Mouse (Mus musculus) olfactory bulb, adult 2 months (tissue): ENCODE results near the gene Sec62. TPM values are rescaled to one million over a fixed set of nuclear protein-coding genes. Genes with fewer than 3 reads are reported as not detected.

ENCODE experiments used
- H3K27ac ChIP-seq: fragments of 200-500 bp; 2 replicates; pipeline ENCODE4 v1.5.1; 2012; ENCODE audit warnings: low read depth, low read length; ENCODE audit not compliant: insufficient read depth
- H3K4me1 ChIP-seq: fragments of 200-500 bp; 2 replicates; pipeline ENCODE4 v1.6.1; 2012; ENCODE audit warnings: low read length; ENCODE audit not compliant: control insufficient read depth, insufficient read depth
- H3K4me3 ChIP-seq: fragments of 200-500 bp; 2 replicates; pipeline ENCODE4 v1.5.1; 2012; ENCODE audit warnings: mild to moderate bottlenecking, low read depth, low read length, moderate library complexity; ENCODE audit not compliant: insufficient read depth
- CTCF ChIP-seq: fragments of 200-500 bp; IDR thresholded peaks from 2 replicates; pipeline ENCODE4 v1.5.1; 2012; ENCODE audit warnings: low read depth, mild to moderate bottlenecking, low read length, moderate library complexity; ENCODE audit not compliant: insufficient read depth
- POLR2A ChIP-seq: fragments of 200-500 bp; IDR thresholded peaks from 2 replicates; pipeline ENCODE4 v1.6.1; 2012; ENCODE audit warnings: mild to moderate bottlenecking, low read depth, low read length, moderate library complexity; ENCODE audit not compliant: insufficient read depth
- WGBS: fragments of 180-500 bp; shearing (Covaris S2); methylation state at CpG from one replicate; pipeline ENCODE4 v1.1.7; 2018; 5-methylcytosine and 5-hydroxymethylcytosine counted together
- polyA plus RNA-seq: library from polyadenylated mRNA; stranded (reverse); fragments of >200 nt; gene quantifications from 2 replicates; pipeline ENCODE4 v1.2.4, GENCODE M21; 2012; ENCODE audit warnings: low replicate concordance; ENCODE audit not compliant: missing spikeins, insufficient read depth, insufficient read length

Gene Sec62
- polyA plus RNA-seq, 1 experiment = not detected

DNA sequence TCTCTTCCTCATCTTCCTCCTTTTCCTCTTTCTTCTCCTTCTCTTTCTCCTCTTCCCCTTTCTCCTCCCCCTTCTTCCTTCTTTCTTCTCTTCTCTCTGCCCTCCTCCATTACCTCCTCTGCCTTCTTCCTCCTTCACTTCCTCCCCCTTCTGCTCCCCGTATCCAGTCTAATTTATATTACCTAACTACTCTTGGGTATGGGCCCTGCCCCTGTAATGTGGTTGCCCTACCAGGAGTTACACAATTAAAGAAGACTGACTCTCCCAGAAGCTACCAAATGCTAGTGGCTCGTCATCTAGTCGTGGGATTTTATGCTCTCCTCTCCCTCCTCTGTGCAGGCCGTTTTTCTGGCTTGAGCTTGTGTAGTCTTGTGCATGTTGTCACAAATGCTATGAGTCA is 68.0 kb downstream of the Sec62 start:
- H3K4me1 ChIP-seq = peaks cover 6% of the 10 kb centered on the region
- TF ChIP-seq POLR2A = no peak
- no peak for TF ChIP-seq CTCF
- no peak overlapping the region for H3K4me3 ChIP-seq
- 85% methylated on average over 4 of the region's 4 CpGs for WGBS
- H3K27ac ChIP-seq = no peak overlapping the region

DNA sequence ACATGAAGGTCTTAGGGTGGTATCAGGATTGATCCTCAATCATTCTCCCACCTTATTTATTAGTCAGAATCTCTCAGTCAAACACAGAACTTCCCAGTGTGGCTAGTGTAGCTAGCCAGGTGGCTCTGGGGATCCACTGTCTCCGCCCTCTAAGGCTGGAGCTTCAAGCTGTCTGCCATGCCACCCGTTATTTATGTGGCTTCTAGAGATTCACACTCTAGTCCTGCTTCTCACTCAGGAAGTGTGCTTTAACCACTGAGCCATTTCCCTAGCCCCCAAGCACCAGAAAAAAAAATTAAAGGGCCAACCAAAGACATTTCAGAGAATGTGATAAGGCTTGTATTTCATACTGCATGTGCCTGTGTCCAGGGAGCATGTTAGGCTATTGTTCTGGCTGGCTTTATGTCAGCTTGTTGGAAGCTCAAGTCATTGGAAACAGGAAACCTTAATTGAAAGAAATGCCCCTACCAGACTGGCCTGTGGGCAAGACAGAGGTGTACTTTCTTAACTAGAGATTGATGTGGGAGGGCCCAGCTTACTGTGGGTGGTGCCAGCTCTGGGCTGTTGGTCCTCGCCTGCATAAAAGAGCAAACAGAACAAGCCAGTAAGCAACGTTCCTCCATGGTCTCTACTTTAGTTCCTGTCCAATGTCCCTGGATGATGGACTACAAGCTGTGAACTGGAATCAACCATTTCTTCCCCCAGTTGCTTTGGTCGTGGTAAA is 71.2 kb downstream of the Sec62 start:
- 77% methylated on average over 5 of the region's 5 CpGs for WGBS
- Histone ChIP-seq H3K4me1 (no peaks in the 10 kb centered on the region), H3K27ac (no peak overlapping the region), H3K4me3 (no peak overlapping the region)
- TF ChIP-seq POLR2A = no peak
- TF ChIP-seq CTCF = no peak

DNA sequence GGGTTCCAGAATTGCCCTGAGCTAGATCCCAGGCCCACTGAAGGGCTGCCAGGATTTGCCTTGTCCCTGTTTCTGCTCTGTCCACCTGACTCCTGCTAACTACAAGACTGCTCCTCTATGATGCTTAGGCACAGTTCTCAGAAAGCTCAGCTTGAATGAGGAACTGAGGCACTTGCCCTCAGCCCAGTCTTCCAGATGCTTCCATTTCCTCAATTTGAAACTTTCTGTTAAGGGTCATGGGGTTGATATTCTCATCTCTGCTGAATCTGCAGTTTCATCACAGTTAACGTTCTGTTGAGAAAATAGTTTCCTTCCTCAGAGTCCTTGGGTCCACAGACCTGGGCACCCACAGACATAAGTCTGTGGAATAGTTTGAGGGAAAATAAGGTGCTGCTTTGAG is 72.0 kb downstream of the Sec62 start:
- no peak overlapping the region for H3K4me3 ChIP-seq
- no peak overlapping the region for H3K27ac ChIP-seq
- 89% methylated on average over 1 of the region's 1 CpGs for WGBS
- H3K4me1 ChIP-seq = no peaks in the 10 kb centered on the region
- no peak for TF ChIP-seq POLR2A
- no peak for TF ChIP-seq CTCF

DNA sequence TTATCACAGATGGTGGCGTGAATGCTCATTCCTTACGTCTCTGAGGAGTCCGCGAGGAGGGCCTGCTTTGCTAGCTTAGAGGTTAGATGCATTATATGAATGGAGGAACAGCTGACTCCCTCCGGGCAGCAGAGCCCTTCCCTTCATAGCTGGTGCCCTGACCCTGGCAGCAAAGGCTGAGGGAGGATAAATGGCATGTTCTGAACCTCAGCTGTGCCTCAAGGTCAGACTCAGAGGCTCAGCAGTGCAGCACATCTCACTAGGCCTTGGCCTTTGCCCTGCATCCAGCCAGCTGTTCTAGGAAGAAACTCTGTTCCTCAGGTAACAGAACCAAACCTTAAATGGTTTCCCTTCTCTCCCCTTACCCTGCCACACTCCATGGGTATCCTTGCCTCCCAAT is 75.5 kb downstream of the Sec62 start:
- WGBS = 88% methylated on average over 5 of the region's 5 CpGs
- H3K4me3 ChIP-seq = no peak overlapping the region

DNA sequence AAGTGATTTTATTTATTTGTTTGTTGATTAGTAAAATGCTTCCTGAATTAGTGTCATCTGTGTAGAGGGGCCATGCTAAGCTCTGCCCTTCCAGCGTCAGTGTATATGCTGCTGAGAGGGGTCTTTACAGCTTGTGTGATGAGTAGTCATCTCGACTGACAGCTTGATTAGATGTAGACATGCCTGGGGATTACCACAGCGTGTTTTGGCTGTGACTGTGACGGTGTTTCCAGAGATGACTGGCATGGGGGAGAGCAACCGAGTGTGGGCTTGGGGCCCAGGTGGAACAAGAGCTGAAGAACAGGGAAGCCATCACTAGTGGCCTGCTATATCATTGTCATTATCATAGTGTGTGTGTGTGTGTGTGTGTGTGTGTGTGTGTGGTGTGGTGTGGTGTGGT is 76.0 kb downstream of the Sec62 start:
- TF ChIP-seq CTCF (no peak), POLR2A (no peak)
- Histone ChIP-seq H3K4me1 (no peaks in the 10 kb centered on the region), H3K27ac (no peak overlapping the region), H3K4me3 (no peak overlapping the region)
- WGBS = 78% methylated on average over 5 of the region's 5 CpGs

More for the DNA sequence above, 75.5 kb downstream of the Sec62 start:
- Histone ChIP-seq H3K4me1 (no peaks in the 10 kb centered on the region), H3K27ac (no peak overlapping the region)
- no peak for TF ChIP-seq CTCF
- TF ChIP-seq POLR2A = no peak

DNA sequence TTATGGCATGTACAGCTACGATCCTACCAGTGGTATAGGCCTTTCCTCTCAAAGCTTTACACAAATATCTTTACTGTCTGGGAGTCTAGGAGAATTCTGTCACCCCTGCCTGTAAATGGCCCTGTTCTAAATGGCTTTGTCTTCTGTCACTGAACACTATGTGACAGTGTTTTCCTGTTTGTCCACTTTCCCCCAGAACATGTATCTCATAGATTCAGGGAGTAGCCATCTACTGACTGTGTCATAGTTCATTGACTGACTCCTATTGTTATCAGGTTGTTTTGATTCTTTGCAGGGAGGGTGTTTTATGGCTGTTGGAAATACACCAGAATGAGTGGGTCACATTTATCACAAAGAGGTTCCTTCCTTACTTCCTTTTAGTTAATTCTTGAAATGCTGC is 77.3 kb downstream of the Sec62 start:
- TF ChIP-seq POLR2A (no peak), CTCF (no peak)
- H3K27ac ChIP-seq = no peak overlapping the region
- 90% methylated on average over 1 of the region's 1 CpGs for WGBS
- H3K4me1 ChIP-seq = no peaks in the 10 kb centered on the region
- H3K4me3 ChIP-seq = no peak overlapping the region

Other genes with a start within 250 kb of the Sec62 start
- not detected in 2 replicates for gene Mecom, start 244.9 kb upstream of the Sec62 start, polyA plus RNA-seq
- not detected in 2 replicates for gene Actrt3, start 192.9 kb upstream of the Sec62 start, polyA plus RNA-seq
- gene Mynn, start 190.8 kb upstream of the Sec62 start, polyA plus RNA-seq = 87.6 TPM in 1 of 2 replicates, not detected in the other
- not detected in 2 replicates for gene Lrriq4, start 148.4 kb upstream of the Sec62 start, polyA plus RNA-seq
- gene Lrrc34, start 145.0 kb upstream of the Sec62 start, polyA plus RNA-seq = not detected in 2 replicates
- not detected in 2 replicates for gene Lrrc31, start 93.0 kb upstream of the Sec62 start, polyA plus RNA-seq
- gene Samd7, start 46.6 kb upstream of the Sec62 start, polyA plus RNA-seq = not detected in 2 replicates
- gene Gpr160, start 63.1 kb downstream of the Sec62 start, polyA plus RNA-seq = not detected in 2 replicates
- gene Phc3, start 176.5 kb downstream of the Sec62 start, polyA plus RNA-seq = 66.2 TPM in 1 of 2 replicates, not detected in the other
- not detected in 2 replicates for gene Prkci, start 202.9 kb downstream of the Sec62 start, polyA plus RNA-seq